Mouse (Mus musculus): ENCODE measurements around the gene Osbpl5. TPM values are rescaled to one million over a fixed set of nuclear protein-coding genes. Genes with fewer than 3 reads are reported as not detected.

Osbpl5 gene
- polyA plus RNA-seq, 1 experiment from 2014 or later = 47.7 TPM

DNA sequence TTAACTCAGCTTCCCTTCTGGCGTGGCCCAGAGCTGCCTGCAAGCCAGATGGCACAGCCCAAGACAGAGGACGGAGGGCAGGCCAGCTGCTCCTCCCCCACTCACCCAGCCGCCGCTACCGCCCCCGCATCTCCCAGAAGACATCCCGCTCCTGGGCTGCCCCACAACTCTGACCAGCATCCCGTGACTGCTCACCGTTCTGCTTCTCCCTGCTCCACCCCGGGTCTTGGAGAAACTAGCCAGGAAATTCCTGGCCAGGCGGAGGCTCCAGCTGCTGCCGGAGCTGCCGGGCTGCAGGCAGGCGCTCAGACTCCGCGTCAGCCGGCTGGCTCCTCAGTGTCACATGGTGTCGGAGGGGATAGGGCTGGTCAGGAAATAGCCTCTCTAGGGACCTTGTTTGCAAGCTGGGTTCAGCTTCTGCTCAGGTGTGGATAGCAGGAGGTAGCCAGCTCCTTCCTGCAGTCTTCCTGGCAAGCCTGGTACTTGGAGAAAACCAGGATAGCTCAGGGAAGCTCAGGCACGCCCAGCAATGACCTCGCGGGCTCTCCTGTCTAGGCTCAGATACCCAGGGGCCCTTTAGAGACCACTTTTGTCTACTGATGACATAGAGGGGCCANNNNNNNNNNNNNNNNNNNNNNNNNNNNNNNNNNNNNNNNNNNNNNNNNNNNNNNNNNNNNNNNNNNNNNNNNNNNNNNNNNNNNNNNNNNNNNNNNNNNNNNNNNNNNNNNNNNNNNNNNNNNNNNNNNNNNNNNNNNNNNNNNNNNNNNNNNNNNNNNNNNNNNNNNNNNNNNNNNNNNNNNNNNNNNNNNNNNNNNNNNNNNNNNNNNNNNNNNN lies 27.4 kb upstream of the Osbpl5 start, which contains the start of gene Mrgpre:
Mrgpre (minus strand) TSS at position 505 of the 834 bp plus-strand sequence.
- H3K36me3 ChIP-seq (ENCODE audit: control insufficient read depth, insufficient read depth, low read length) = no peaks in the 10 kb centered on the region
- H3K4me1 ChIP-seq (ENCODE audit: control insufficient read depth, insufficient read depth, low read length) = peaks cover 4% of the 10 kb centered on the region; the same call in 1 of the 2 replicates
- peak within 1 kb of the TSS; percentile 67 for H3K27ac ChIP-seq (replicated peaks; ENCODE audit: low read depth, low read length)
- H3K4me3 ChIP-seq (ENCODE audit: low read depth, low read length) = peak within 1 kb of the TSS; percentile 41
- WGBS = 2% methylated on average over 15 of the region's 21 CpGs
- ATAC-seq (ENCODE audit: low read depth) = peak; percentile 91
- H3K4me2 ChIP-seq (ENCODE audit: low read depth, low read length) = peak within 1 kb of the TSS; percentile 65
- peak; percentile 89 for DNase-seq (ENCODE audit: low spot score)
- peak within 1 kb of the TSS; percentile 63 for H3K9ac ChIP-seq (ENCODE audit: low read depth, low read length)
- no peaks in the 10 kb centered on the region for H3K9me3 ChIP-seq (ENCODE audit: control insufficient read depth, low read length)
- H3K27me3 ChIP-seq (replicated peaks; ENCODE audit: control insufficient read depth, insufficient read depth, low read length) = no peaks in the 10 kb centered on the region

DNA sequence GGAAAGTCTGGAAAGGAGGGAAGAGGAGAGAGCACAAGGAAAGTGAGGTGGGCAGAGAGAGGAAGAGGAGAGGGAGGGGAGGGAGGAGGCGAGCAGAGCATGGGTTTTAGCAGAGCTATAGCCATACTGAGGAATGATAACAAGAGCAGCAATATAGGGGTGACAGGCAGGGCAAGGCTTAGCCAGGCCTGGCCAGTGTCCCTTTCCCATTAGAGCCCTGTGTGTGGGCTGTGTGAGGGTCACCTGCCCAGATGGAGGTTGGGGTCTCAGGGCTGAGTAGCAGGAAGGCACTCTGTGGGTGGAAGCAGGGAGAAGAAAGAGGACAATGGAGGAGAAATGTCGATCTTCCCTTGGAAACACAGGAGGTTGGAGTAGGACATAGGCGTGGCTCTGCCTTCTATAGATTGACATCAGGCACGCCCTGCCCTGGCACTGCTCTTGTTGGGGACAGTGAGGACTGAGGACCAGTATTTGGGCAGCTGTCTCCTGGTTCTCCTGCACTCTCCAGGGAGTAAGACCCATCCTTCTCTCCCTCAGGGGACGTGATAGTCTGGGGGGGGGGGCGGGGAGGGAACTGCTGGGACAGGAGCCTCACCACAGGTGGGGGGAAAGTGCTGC lies 26.7 kb upstream of the Osbpl5 start:
- no peaks in the 10 kb centered on the region for H3K27me3 ChIP-seq (replicated peaks; ENCODE audit: control insufficient read depth, insufficient read depth, low read length)
- peak overlapping the region; percentile 63 for H3K9ac ChIP-seq (ENCODE audit: low read depth, low read length)
- peak; percentile 32 for DNase-seq (ENCODE audit: low spot score)
- peak overlapping the region; percentile 65 for H3K4me2 ChIP-seq (ENCODE audit: low read depth, low read length)
- WGBS = 23% methylated on average over 4 of the region's 6 CpGs
- peaks cover 4% of the 10 kb centered on the region; the same call in 1 of the 2 replicates for H3K4me1 ChIP-seq (ENCODE audit: control insufficient read depth, insufficient read depth, low read length)
- no peaks in the 10 kb centered on the region for H3K9me3 ChIP-seq (ENCODE audit: control insufficient read depth, low read length)
- H3K36me3 ChIP-seq (ENCODE audit: control insufficient read depth, insufficient read depth, low read length) = no peaks in the 10 kb centered on the region
- peak; percentile 38 for ATAC-seq (ENCODE audit: low read depth)
- peak overlapping the region; percentile 67; the same call in 1 of the 2 replicates for H3K27ac ChIP-seq (replicated peaks; ENCODE audit: low read depth, low read length)
- peak overlapping the region; percentile 41 for H3K4me3 ChIP-seq (ENCODE audit: low read depth, low read length)

DNA sequence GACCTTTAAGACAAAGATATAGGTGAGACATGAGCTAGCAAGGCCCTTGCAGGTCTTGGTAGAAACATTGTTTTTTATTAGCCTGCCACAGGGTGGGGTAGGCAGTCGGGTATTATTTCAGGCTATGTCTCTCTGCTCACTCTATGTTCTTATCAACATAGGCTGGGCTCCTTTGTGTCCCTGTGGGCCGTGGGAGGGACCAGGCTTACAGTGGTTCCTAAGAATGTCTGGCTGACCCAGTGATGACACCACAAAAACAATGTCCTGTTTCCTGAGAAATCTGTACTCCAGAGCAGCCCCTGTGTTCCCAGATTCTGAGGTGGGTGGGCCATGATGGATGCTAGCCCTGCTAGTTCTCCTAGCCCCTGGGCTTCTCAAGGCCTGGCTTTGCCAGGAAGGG lies 20.6 kb upstream of the Osbpl5 start:
- Histone ChIP-seq H3K4me1 (ENCODE audit: control insufficient read depth, insufficient read depth, low read length) (no peaks in the 10 kb centered on the region), H3K4me2 (ENCODE audit: low read depth, low read length) (no peak overlapping the region), H3K36me3 (ENCODE audit: control insufficient read depth, insufficient read depth, low read length) (no peaks in the 10 kb centered on the region), H3K9me3 (ENCODE audit: control insufficient read depth, low read length) (no peaks in the 10 kb centered on the region), H3K9ac (ENCODE audit: low read depth, low read length) (no peak overlapping the region), H3K4me3 (ENCODE audit: low read depth, low read length) (no peak overlapping the region), H3K27me3 (replicated peaks; ENCODE audit: control insufficient read depth, insufficient read depth, low read length) (no peaks in the 10 kb centered on the region), H3K27ac (replicated peaks; ENCODE audit: low read depth, low read length) (no peak overlapping the region)
- DNase-seq (ENCODE audit: low spot score) (no peak), ATAC-seq (ENCODE audit: low read depth) (no peak)
- 57% methylated on average over 2 of the region's 2 CpGs for WGBS

DNA sequence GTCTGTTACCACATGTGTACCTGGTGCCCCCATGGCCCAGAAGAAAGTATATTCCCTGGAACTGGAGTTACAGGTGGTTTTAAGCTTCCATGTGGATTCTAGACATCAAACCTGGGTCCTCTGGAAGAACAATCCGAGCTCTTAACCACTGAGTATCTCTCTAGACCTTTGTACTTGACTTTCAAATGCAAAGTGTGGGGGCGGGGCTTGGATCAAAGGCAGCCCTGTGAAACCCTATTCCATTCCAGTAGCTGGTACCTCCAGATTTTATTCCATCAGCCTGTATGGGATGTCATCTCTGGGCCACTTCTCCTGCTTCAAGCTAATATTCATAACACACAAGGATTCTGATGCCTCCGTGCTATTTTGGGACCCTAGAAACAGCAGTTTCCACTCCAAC lies 19.4 kb upstream of the Osbpl5 start:
- 20% methylated on average over 3 of the region's 3 CpGs for WGBS
- ATAC-seq (ENCODE audit: low read depth) = no peak
- peaks cover 4% of the 10 kb centered on the region; the same call in 1 of the 2 replicates for H3K9me3 ChIP-seq (ENCODE audit: control insufficient read depth, low read length)
- H3K27ac ChIP-seq (replicated peaks; ENCODE audit: low read depth, low read length) = no peak overlapping the region
- H3K4me2 ChIP-seq (ENCODE audit: low read depth, low read length) = no peak overlapping the region
- no peak overlapping the region for H3K9ac ChIP-seq (ENCODE audit: low read depth, low read length)
- no peaks in the 10 kb centered on the region for H3K36me3 ChIP-seq (ENCODE audit: control insufficient read depth, insufficient read depth, low read length)
- H3K4me1 ChIP-seq (ENCODE audit: control insufficient read depth, insufficient read depth, low read length) = no peaks in the 10 kb centered on the region
- H3K27me3 ChIP-seq (replicated peaks; ENCODE audit: control insufficient read depth, insufficient read depth, low read length) = no peaks in the 10 kb centered on the region
- DNase-seq (ENCODE audit: low spot score) = no peak
- H3K4me3 ChIP-seq (ENCODE audit: low read depth, low read length) = no peak overlapping the region

DNA sequence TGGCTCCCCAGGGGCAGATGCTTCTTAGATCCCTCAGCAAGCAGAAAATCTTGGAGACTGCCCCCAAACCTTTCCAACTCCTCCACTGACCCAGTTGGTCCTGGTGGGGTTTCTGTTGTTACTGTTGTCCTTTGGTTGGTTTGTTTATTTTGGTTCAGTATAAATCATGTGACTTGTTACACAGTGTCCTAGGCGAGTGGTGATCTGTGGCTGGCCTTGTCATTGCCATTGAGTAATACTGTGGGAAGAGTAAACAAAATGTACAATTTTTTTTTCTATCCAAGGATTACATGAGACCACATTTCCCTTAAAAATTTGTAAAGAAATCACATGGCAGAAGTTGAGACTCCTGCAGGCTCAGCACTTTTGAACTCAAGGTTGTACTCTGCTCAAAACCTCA lies 12.7 kb upstream of the Osbpl5 start:
- H3K9me3 ChIP-seq (ENCODE audit: control insufficient read depth, low read length) = peaks cover 4% of the 10 kb centered on the region; the same call in 1 of the 2 replicates
- H3K27me3 ChIP-seq (replicated peaks; ENCODE audit: control insufficient read depth, insufficient read depth, low read length) = peaks cover 5% of the 10 kb centered on the region; the same call in 1 of the 2 replicates
- ATAC-seq (ENCODE audit: low read depth) = no peak
- no peak overlapping the region for H3K9ac ChIP-seq (ENCODE audit: low read depth, low read length)
- H3K4me1 ChIP-seq (ENCODE audit: control insufficient read depth, insufficient read depth, low read length) = no peaks in the 10 kb centered on the region
- WGBS = 49% methylated on average over 1 of the region's 1 CpGs
- no peak overlapping the region for H3K4me2 ChIP-seq (ENCODE audit: low read depth, low read length)
- H3K27ac ChIP-seq (replicated peaks; ENCODE audit: low read depth, low read length) = no peak overlapping the region
- DNase-seq (ENCODE audit: low spot score) = no peak
- H3K36me3 ChIP-seq (ENCODE audit: control insufficient read depth, insufficient read depth, low read length) = no peaks in the 10 kb centered on the region
- H3K4me3 ChIP-seq (ENCODE audit: low read depth, low read length) = no peak overlapping the region

DNA sequence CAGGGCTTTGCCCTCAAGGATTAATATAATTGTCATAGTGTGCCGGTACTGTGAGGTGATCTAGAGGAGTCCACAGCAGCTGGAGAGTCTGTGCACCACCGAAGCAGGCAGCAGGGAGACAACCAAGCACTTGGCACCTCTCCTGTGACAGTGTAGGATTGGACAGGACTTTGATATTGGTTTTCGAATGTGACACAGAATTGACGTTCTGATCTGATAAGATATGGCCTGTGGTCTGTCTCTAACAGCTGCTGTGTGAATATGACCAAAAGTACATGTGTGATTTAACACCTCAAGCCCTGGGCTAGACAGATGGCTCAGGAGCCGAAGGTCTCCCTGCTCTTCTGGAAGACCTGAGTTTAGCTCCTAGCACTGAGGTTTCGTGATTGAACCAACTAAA lies 11.5 kb upstream of the Osbpl5 start:
- no peaks in the 10 kb centered on the region for H3K36me3 ChIP-seq (ENCODE audit: control insufficient read depth, insufficient read depth, low read length)
- no peak overlapping the region for H3K27ac ChIP-seq (replicated peaks; ENCODE audit: low read depth, low read length)
- ATAC-seq (ENCODE audit: low read depth) (no peak), DNase-seq (ENCODE audit: low spot score) (no peak)
- 72% methylated on average over 6 of the region's 6 CpGs for WGBS
- H3K9me3 ChIP-seq (ENCODE audit: control insufficient read depth, low read length) = peaks cover 4% of the 10 kb centered on the region; the same call in 1 of the 2 replicates
- peaks cover 5% of the 10 kb centered on the region; the same call in 1 of the 2 replicates for H3K27me3 ChIP-seq (replicated peaks; ENCODE audit: control insufficient read depth, insufficient read depth, low read length)
- H3K4me3 ChIP-seq (ENCODE audit: low read depth, low read length) = no peak overlapping the region
- H3K4me2 ChIP-seq (ENCODE audit: low read depth, low read length) = no peak overlapping the region
- H3K9ac ChIP-seq (ENCODE audit: low read depth, low read length) = no peak overlapping the region
- H3K4me1 ChIP-seq (ENCODE audit: control insufficient read depth, insufficient read depth, low read length) = no peaks in the 10 kb centered on the region

DNA sequence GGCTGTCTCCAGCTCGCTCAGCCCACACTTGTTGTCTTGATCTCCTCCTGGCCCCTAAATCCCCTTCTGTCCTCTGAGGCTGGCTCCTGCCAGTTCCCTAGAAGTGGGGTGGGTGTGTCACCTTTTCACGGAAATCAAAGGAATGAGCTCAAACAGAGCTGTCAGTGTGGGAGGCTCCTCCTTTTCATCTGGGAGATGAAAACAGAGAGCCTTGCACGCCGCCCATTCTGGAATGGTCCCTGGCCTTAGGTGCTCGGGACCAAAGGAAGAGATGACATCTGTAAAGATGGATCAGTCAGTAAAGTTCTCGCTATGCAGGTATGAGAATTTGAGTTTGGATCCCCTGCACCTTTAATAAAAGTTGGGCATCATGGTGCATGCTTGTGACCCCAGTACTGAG lies 10.1 kb upstream of the Osbpl5 start, which contains the start of gene Mrgprg:
Mrgprg (minus strand) TSS at position 101 of the 400 bp plus-strand sequence.
- Histone ChIP-seq H3K4me3 (ENCODE audit: low read depth, low read length) (no peak within 1 kb of the TSS), H3K27me3 (replicated peaks; ENCODE audit: control insufficient read depth, insufficient read depth, low read length) (peaks cover 5% of the 10 kb centered on the region; the same call in 1 of the 2 replicates), H3K27ac (replicated peaks; ENCODE audit: low read depth, low read length) (no peak within 1 kb of the TSS), H3K9me3 (ENCODE audit: control insufficient read depth, low read length) (peaks cover under 1% of the 10 kb centered on the region; the same call in 1 of the 2 replicates), H3K4me2 (ENCODE audit: low read depth, low read length) (no peak within 1 kb of the TSS), H3K9ac (ENCODE audit: low read depth, low read length) (no peak within 1 kb of the TSS), H3K4me1 (ENCODE audit: control insufficient read depth, insufficient read depth, low read length) (no peaks in the 10 kb centered on the region), H3K36me3 (ENCODE audit: control insufficient read depth, insufficient read depth, low read length) (no peaks in the 10 kb centered on the region)
- DNase-seq (ENCODE audit: low spot score) (no peak), ATAC-seq (ENCODE audit: low read depth) (no peak)
- WGBS = 39% methylated on average over 6 of the region's 6 CpGs

DNA sequence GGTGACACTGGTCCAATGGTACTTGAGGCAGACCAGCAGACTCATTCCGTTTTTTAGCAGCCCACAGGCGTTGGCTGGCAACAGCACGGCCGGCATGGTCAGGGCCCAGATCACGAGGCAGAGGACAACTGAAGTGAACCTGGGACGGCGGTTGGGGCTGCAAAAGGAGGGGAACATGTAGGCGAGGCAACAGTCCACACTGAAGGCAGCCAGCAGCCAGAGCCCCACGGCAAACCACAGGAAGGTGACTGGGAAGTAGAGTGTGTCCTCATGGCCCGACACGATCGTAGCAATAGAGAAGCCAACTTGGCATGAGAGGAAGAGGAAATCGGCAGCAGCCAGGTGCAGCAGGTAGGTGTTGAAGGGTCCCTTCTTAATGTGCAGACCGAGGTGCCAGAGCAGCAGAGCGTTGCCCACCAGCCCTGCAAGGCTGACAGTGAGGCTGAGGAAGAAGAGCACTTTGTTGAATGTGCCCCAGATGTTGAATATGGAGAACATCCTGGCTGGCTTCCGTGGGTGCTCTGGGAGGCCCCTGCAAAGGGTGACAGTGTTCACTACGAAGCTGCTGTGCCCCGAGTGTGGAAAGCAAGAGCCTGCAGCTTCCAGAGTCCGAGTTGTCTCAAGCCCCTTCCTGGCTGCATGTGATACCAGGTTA lies 8.2 kb upstream of the Osbpl5 start:
- Histone ChIP-seq H3K4me3 (ENCODE audit: low read depth, low read length) (no peak overlapping the region), H3K4me2 (ENCODE audit: low read depth, low read length) (no peak overlapping the region), H3K27me3 (replicated peaks; ENCODE audit: control insufficient read depth, insufficient read depth, low read length) (peaks cover 5% of the 10 kb centered on the region; the same call in 1 of the 2 replicates), H3K9ac (ENCODE audit: low read depth, low read length) (no peak overlapping the region), H3K4me1 (ENCODE audit: control insufficient read depth, insufficient read depth, low read length) (no peaks in the 10 kb centered on the region), H3K9me3 (ENCODE audit: control insufficient read depth, low read length) (no peaks in the 10 kb centered on the region), H3K27ac (replicated peaks; ENCODE audit: low read depth, low read length) (no peak overlapping the region), H3K36me3 (ENCODE audit: control insufficient read depth, insufficient read depth, low read length) (no peaks in the 10 kb centered on the region)
- ATAC-seq (ENCODE audit: low read depth) (no peak), DNase-seq (ENCODE audit: low spot score) (no peak)
- WGBS = 72% methylated on average over 19 of the region's 19 CpGs
